Mouse (Mus musculus): Measurements from ENCODE around the gene Oaz1. TPM values are rescaled to one million over a fixed set of nuclear protein-coding genes. Genes with fewer than 3 reads are reported as not detected.

Oaz1 gene
- polyA plus RNA-seq (2012; ENCODE audit: insufficient read depth, insufficient read length, missing spikeins): 823 and 921 TPM in 2 replicates

- H3K27ac ChIP-seq (ENCODE audit: insufficient read depth, low read depth, low read length): peak within 1 kb of the TSS; percentile 75
- peaks cover 16% of the 10 kb centered on the region for H3K4me1 ChIP-seq (ENCODE audit: control insufficient read depth, insufficient read depth, low read length)
- TF ChIP-seq CTCF (IDR thresholded peaks at IDR 0.05; ENCODE audit: low read depth, low read length): no peak
- no peak for TF ChIP-seq POLR2A (IDR thresholded peaks at IDR 0.05; ENCODE audit: borderline replicate concordance, low read depth, low read length)
- H3K4me3 ChIP-seq (ENCODE audit: insufficient read depth, low read length): peak within 1 kb of the TSS; percentile 72
Observed at GRCm38 (mm10) chr10:80826151-80827062, at the start of gene Oaz1. Oaz1 (plus strand) TSS chr10:80826656.

GRCm38 (mm10) chr10:80777123-80777522 is 49.3 kb upstream of the Oaz1 start:
- Histone ChIP-seq H3K27ac (ENCODE audit: insufficient read depth, low read depth, low read length) (no peak overlapping the region), H3K4me3 (ENCODE audit: insufficient read depth, low read length) (no peak overlapping the region), H3K4me1 (ENCODE audit: control insufficient read depth, insufficient read depth, low read length) (peaks cover 39% of the 10 kb centered on the region)
- no peak for TF ChIP-seq POLR2A (IDR thresholded peaks at IDR 0.05; ENCODE audit: borderline replicate concordance, low read depth, low read length)

- H3K4me1 ChIP-seq (ENCODE audit: control insufficient read depth, insufficient read depth, low read length): peaks cover 17% of the 10 kb centered on the region
- no peak overlapping the region for H3K4me3 ChIP-seq (ENCODE audit: insufficient read depth, low read length)
- no peak overlapping the region for H3K27ac ChIP-seq (ENCODE audit: insufficient read depth, low read depth, low read length)
- TF ChIP-seq POLR2A (IDR thresholded peaks at IDR 0.05; ENCODE audit: borderline replicate concordance, low read depth, low read length) (no peak), CTCF (IDR thresholded peaks at IDR 0.05; ENCODE audit: low read depth, low read length) (no peak)
Observed at GRCm38 (mm10) chr10:80779565-80779964, 46.9 kb upstream of the Oaz1 start.

- H3K4me1 ChIP-seq (ENCODE audit: control insufficient read depth, insufficient read depth, low read length): peaks cover 6% of the 10 kb centered on the region
- no peak overlapping the region for H3K4me3 ChIP-seq (ENCODE audit: insufficient read depth, low read length)
- TF ChIP-seq POLR2A (IDR thresholded peaks at IDR 0.05; ENCODE audit: borderline replicate concordance, low read depth, low read length) (no peak), CTCF (IDR thresholded peaks at IDR 0.05; ENCODE audit: low read depth, low read length) (no peak)
Observed at GRCm38 (mm10) chr10:80784302-80784701, 42.2 kb upstream of the Oaz1 start.

GRCm38 (mm10) chr10:80784871-80785270 is 41.6 kb upstream of the Oaz1 start:
- TF ChIP-seq POLR2A (IDR thresholded peaks at IDR 0.05; ENCODE audit: borderline replicate concordance, low read depth, low read length): no peak
- TF ChIP-seq CTCF (IDR thresholded peaks at IDR 0.05; ENCODE audit: low read depth, low read length): no peak
- peaks cover under 1% of the 10 kb centered on the region; the same call in 1 of the 2 replicates for H3K4me1 ChIP-seq (ENCODE audit: control insufficient read depth, insufficient read depth, low read length)
- H3K27ac ChIP-seq (ENCODE audit: insufficient read depth, low read depth, low read length): no peak overlapping the region
- no peak overlapping the region for H3K4me3 ChIP-seq (ENCODE audit: insufficient read depth, low read length)

More at GRCm38 (mm10) chr10:80784302-80784701, 42.2 kb upstream of the Oaz1 start:
- H3K27ac ChIP-seq (ENCODE audit: insufficient read depth, low read depth, low read length): no peak overlapping the region

GRCm38 (mm10) chr10:80785963-80786362 is 40.5 kb upstream of the Oaz1 start:
- H3K4me1 ChIP-seq (ENCODE audit: control insufficient read depth, insufficient read depth, low read length): no peaks in the 10 kb centered on the region
- no peak for TF ChIP-seq POLR2A (IDR thresholded peaks at IDR 0.05; ENCODE audit: borderline replicate concordance, low read depth, low read length)
- no peak for TF ChIP-seq CTCF (IDR thresholded peaks at IDR 0.05; ENCODE audit: low read depth, low read length)
- no peak overlapping the region for H3K27ac ChIP-seq (ENCODE audit: insufficient read depth, low read depth, low read length)
- H3K4me3 ChIP-seq (ENCODE audit: insufficient read depth, low read length): no peak overlapping the region

GRCm38 (mm10) chr10:80787517-80787916 is 38.9 kb upstream of the Oaz1 start:
- Histone ChIP-seq H3K27ac (ENCODE audit: insufficient read depth, low read depth, low read length) (no peak overlapping the region), H3K4me3 (ENCODE audit: insufficient read depth, low read length) (no peak overlapping the region), H3K4me1 (ENCODE audit: control insufficient read depth, insufficient read depth, low read length) (no peaks in the 10 kb centered on the region)
- TF ChIP-seq POLR2A (IDR thresholded peaks at IDR 0.05; ENCODE audit: borderline replicate concordance, low read depth, low read length) (no peak), CTCF (IDR thresholded peaks at IDR 0.05; ENCODE audit: low read depth, low read length) (no peak)

- Histone ChIP-seq H3K4me1 (ENCODE audit: control insufficient read depth, insufficient read depth, low read length) (no peaks in the 10 kb centered on the region), H3K4me3 (ENCODE audit: insufficient read depth, low read length) (no peak overlapping the region), H3K27ac (ENCODE audit: insufficient read depth, low read depth, low read length) (no peak overlapping the region)
- no peak for TF ChIP-seq POLR2A (IDR thresholded peaks at IDR 0.05; ENCODE audit: borderline replicate concordance, low read depth, low read length)
- TF ChIP-seq CTCF (IDR thresholded peaks at IDR 0.05; ENCODE audit: low read depth, low read length): no peak
Observed at GRCm38 (mm10) chr10:80790761-80791404, 35.6 kb upstream of the Oaz1 start.

- Histone ChIP-seq H3K27ac (ENCODE audit: insufficient read depth, low read depth, low read length) (no peak overlapping the region), H3K4me3 (ENCODE audit: insufficient read depth, low read length) (no peak overlapping the region), H3K4me1 (ENCODE audit: control insufficient read depth, insufficient read depth, low read length) (peaks cover 2% of the 10 kb centered on the region; the same call in 1 of the 2 replicates)
- TF ChIP-seq CTCF (IDR thresholded peaks at IDR 0.05; ENCODE audit: low read depth, low read length): no peak
- no peak for TF ChIP-seq POLR2A (IDR thresholded peaks at IDR 0.05; ENCODE audit: borderline replicate concordance, low read depth, low read length)
Observed at GRCm38 (mm10) chr10:80791476-80792174, 34.8 kb upstream of the Oaz1 start.
